Mouse (Mus musculus): ENCODE data around the gene Adat3. TPM values are rescaled to one million over a fixed set of nuclear protein-coding genes. Genes with fewer than 3 reads are reported as not detected.

Gene Adat3
- total RNA-seq, 2 experiments from 2014 or later: 3.8 to 4.5 TPM

GRCm38 (mm10) chr10:80654866-80655265 lies 52.2 kb downstream of the Adat3 start:
- DNase-seq: no peak

- no peak for DNase-seq
Observed at GRCm38 (mm10) chr10:80655406-80656129, 52.9 kb downstream of the Adat3 start.

GRCm38 (mm10) chr10:80656130-80656862 lies 53.6 kb downstream of the Adat3 start:
- peak; percentile 90 to 93 for DNase-seq

- DNase-seq: no peak
Observed at GRCm38 (mm10) chr10:80656863-80657623, 54.4 kb downstream of the Adat3 start, which contains the start of gene Btbd2. Gene Btbd2 (minus strand): TSS chr10:80657071.

Small RNA genes lying within 50 kb of the gene (microRNA-seq; reads per million reads assigned to microRNA genes)
- gene Mir6912: 1.5 to 4.8 reads per million in 2 experiments

Other genes starting within 250 kb of the Adat3 start
- 10 to 100 TPM; 23.2 to 23.4 TPM for gene Plk5, start 246.4 kb upstream of the Adat3 start, total RNA-seq (2021)
- 10 to 100 TPM; 18.2 to 18.4 TPM for gene Mex3d, start 215.2 kb upstream of the Adat3 start, total RNA-seq (2021)
- 100 to 1,000 TPM; 148 to 156 TPM for gene Mbd3, start 203.3 kb upstream of the Adat3 start, total RNA-seq (2021)
- gene Uqcr11, start 196.1 kb upstream of the Adat3 start, total RNA-seq (2021): 100 to 1,000 TPM; 443 to 467 TPM
- gene Tcf3, start 169.2 kb upstream of the Adat3 start, total RNA-seq (2021): 10 to 100 TPM; 30.5 to 30.6 TPM
- gene Onecut3, start 108.0 kb upstream of the Adat3 start, total RNA-seq (2021): under 1 TPM in 1 of 2 experiments, not detected in 1; 0.08 TPM
- gene Atp8b3, start 63.8 kb upstream of the Adat3 start, total RNA-seq (2021): under 1 TPM; 0.25 to 0.35 TPM
- gene Rexo1, start 41.3 kb upstream of the Adat3 start, total RNA-seq (2021): 10 to 100 TPM; 43.9 to 49.3 TPM
- gene Klf16, start 25.6 kb upstream of the Adat3 start, total RNA-seq (2021): 10 to 100 TPM; 51.7 to 56.8 TPM
- gene Abhd17a, start 12.5 kb upstream of the Adat3 start, total RNA-seq (2021): 100 to 1,000 TPM; 161 to 176 TPM
- 10 to 100 TPM; 41.8 to 44.9 TPM for gene Scamp4, start within 50 bp of the Adat3 start, total RNA-seq (2021)
- gene Gm49322, start 3.1 kb downstream of the Adat3 start, total RNA-seq (2021): 1 to 10 TPM; 2.6 to 3.1 TPM
- 100 to 1,000 TPM; 216 to 241 TPM for gene Csnk1g2, start 20.0 kb downstream of the Adat3 start, total RNA-seq (2021)
- 100 to 1,000 TPM; 102 to 106 TPM for gene Btbd2, start 54.2 kb downstream of the Adat3 start, total RNA-seq (2021)
- 10 to 100 TPM; 44.7 to 52.3 TPM for gene Mknk2, start 75.2 kb downstream of the Adat3 start, total RNA-seq (2021)
- gene Mob3a, start 99.1 kb downstream of the Adat3 start, total RNA-seq (2021): 10 to 100 TPM; 16.0 to 16.1 TPM
- gene Izumo4, start 99.3 kb downstream of the Adat3 start, total RNA-seq (2021): 10 to 100 TPM; 49.7 to 57.0 TPM
- 100 to 1,000 TPM; 142 to 147 TPM for gene Ap3d1, start 139.4 kb downstream of the Adat3 start, total RNA-seq (2021)
- 10 to 100 TPM; 48.6 to 61.9 TPM for gene Dot1l, start 152.3 kb downstream of the Adat3 start, total RNA-seq (2021)
- 10 to 100 TPM; 43.8 to 47.1 TPM for gene Sf3a2, start 195.3 kb downstream of the Adat3 start, total RNA-seq (2021)
- gene Plekhj1, start 195.7 kb downstream of the Adat3 start, total RNA-seq (2021): 10 to 100 TPM; 73.8 to 74.5 TPM
- 1 to 10 TPM; 3.9 to 4.2 TPM for gene Amh, start 202.4 kb downstream of the Adat3 start, total RNA-seq (2021)
- 1 to 10 TPM; 2.3 to 2.5 TPM for gene Jsrp1, start 210.6 kb downstream of the Adat3 start, total RNA-seq (2021)
- gene Oaz1, start 223.8 kb downstream of the Adat3 start, total RNA-seq (2021): 100 to 1,000 TPM; 484 to 486 TPM
- 10 to 100 TPM; 40.1 to 47.7 TPM for gene Lingo3, start 241.2 kb downstream of the Adat3 start, total RNA-seq (2021)